Mouse (Mus musculus): ENCODE measurements at regions not wholly inside any gene's neighbourhood (a gene's known extent, or its start where the extent isn't known, plus 50 kb on each side); places are given as distances from the start of the nearest gene placed in this dataset.

DNA sequence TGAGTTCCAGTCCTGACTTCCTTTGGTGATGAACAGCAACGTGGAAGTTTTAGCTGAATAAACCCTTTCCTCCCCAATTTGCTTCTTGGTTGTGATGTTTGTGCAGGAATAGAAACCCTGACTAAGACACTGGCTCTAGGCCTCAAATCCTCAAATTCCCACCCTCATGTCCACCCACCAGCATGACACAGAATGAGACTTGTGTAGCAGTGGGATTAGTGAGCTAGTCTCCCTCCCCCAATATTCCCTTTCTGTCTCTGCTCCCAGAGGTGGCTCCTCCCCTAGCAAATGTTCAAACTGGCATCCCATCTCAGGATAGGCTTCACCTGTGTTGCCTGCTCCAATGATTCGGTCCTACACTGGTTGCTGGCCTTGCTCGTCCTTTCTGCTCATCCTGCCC lies 94.1 kb upstream of the Myocd start:
- peak overlapping the region; percentile 97 for H3K27ac ChIP-seq (replicated peaks)
- H3K4me2 ChIP-seq, result peak overlapping the region; percentile 60
- H3K4me3 ChIP-seq, result no peak overlapping the region
- WGBS, result 73% methylated on average over 3 of the region's 3 CpGs
- H3K36me3 ChIP-seq, result no peaks in the 10 kb centered on the region
- H3K9me3 ChIP-seq, result no peaks in the 10 kb centered on the region
- ATAC-seq (ENCODE audit: extremely low read depth, insufficient number of reproducible peaks, low FRiP score, low TSS enrichment), result no peak
- 0 out of 2 replicates have a peak overlapping the region, but pooled peaks have one; percentile 13 for H3K9ac ChIP-seq
- H3K4me1 ChIP-seq, result peaks cover 74% of the 10 kb centered on the region
- no peaks in the 10 kb centered on the region for H3K27me3 ChIP-seq (replicated peaks)

DNA sequence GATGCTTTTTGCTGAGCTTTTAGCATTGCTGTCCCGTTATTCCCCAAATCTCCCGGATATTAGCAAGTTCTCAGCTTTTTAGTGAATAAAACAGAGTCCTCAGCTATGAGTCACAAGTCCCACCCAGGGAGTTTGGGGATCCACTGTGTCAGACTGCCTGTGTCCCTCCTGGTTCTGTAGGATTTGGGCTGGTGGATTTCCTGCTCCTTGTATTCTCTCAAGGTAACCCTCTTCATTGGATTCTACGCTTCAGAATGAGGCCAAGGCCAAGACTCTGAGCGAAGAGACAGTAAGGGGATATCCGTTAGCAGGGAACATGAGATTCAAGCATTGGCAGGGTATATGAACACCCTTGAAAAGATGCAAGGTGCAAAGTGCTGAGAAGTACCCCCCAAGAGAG lies 90.9 kb upstream of the Myocd start:
- whole genome bisulfite sequencing, result 73% methylated on average over 5 of the region's 5 CpGs
- Histone ChIP-seq H3K27me3 (replicated peaks) (no peaks in the 10 kb centered on the region), H3K4me3 (no peak overlapping the region), H3K36me3 (no peaks in the 10 kb centered on the region), H3K9me3 (no peaks in the 10 kb centered on the region), H3K4me2 (no peak overlapping the region), H3K9ac (no peak overlapping the region), H3K27ac (replicated peaks) (no peak overlapping the region), H3K4me1 (peaks cover 46% of the 10 kb centered on the region)
- no peak for ATAC-seq (ENCODE audit: extremely low read depth, insufficient number of reproducible peaks, low FRiP score, low TSS enrichment)

DNA sequence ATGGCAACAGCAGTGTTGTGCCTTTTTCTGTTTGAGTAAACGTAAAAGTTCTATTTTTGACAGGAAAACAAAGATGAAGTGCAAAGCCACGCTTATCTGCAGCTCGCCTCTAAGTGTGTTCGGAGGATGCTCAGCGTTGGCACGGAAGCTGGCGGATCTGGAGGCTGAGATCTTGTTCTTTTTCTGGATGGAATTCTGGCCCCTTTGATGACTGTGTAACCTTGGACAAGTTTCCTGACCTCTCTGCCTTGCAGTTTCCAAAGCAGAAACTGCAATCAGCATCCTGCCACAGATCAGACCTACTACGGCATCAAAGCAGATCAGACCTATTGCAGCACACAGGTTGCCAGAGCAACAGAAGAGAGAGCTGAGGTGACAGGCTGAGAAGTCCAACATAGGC lies 89.1 kb upstream of the Myocd start:
- no peaks in the 10 kb centered on the region for H3K36me3 ChIP-seq
- no peaks in the 10 kb centered on the region for H3K27me3 ChIP-seq (replicated peaks)
- no peak for ATAC-seq (ENCODE audit: extremely low read depth, insufficient number of reproducible peaks, low FRiP score, low TSS enrichment)
- no peak overlapping the region for H3K4me3 ChIP-seq
- H3K27ac ChIP-seq (replicated peaks), result peak overlapping the region; percentile 20
- peak overlapping the region; percentile 37; the same call in 1 of the 2 replicates for H3K9ac ChIP-seq
- no peaks in the 10 kb centered on the region for H3K9me3 ChIP-seq
- WGBS, result 18% methylated on average over 8 of the region's 8 CpGs
- peak overlapping the region; percentile 30 for H3K4me2 ChIP-seq
- H3K4me1 ChIP-seq, result peaks cover 36% of the 10 kb centered on the region

DNA sequence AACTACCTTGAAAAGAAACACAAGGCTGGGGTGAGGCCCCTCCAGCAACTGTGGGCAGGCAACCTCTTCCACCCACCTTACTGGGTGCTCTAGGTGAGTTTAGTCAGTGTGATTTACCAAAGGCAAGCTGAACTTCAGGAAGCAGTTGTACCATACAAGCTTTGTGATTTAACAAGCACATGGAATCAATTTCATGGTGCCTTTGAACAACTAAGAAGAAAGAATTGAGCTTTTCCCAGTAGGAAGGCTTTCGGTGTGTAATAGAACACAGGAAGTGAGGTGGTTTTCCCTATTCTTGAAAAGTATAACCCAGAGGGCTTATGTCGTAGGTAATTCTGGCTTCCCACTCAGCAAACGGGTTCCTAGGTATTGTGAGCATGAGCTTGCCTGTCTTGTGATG lies 82.7 kb upstream of the Myocd start:
- H3K9me3 ChIP-seq, result no peaks in the 10 kb centered on the region
- no peak overlapping the region for H3K4me2 ChIP-seq
- WGBS, result 74% methylated on average over 3 of the region's 3 CpGs
- peaks cover 21% of the 10 kb centered on the region for H3K4me1 ChIP-seq
- no peaks in the 10 kb centered on the region for H3K36me3 ChIP-seq
- H3K4me3 ChIP-seq, result no peak overlapping the region
- no peak for ATAC-seq (ENCODE audit: extremely low read depth, insufficient number of reproducible peaks, low FRiP score, low TSS enrichment)
- no peak overlapping the region for H3K27ac ChIP-seq (replicated peaks)
- H3K9ac ChIP-seq, result no peak overlapping the region
- H3K27me3 ChIP-seq (replicated peaks), result no peaks in the 10 kb centered on the region

DNA sequence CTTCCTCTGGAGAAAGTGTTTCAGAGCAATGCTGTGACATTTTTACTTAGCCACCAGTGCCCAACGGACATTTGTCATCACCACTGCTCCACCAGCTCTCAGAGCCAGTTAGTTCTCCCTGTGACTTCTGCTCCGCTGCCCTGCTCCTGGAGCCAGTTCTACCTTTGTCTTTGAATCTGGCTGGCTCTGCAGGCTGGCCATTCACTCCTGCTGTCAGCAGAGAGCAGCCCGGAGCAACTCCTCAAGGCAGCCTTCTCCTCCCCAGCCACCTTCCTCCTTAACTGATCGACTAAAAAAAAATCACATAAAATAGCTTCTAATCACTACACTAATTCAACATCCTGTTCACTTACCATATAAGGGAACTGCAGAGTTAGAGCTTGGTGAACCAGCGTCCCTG lies 79.2 kb upstream of the Myocd start:
- no peak for ATAC-seq (ENCODE audit: extremely low read depth, insufficient number of reproducible peaks, low FRiP score, low TSS enrichment)

DNA sequence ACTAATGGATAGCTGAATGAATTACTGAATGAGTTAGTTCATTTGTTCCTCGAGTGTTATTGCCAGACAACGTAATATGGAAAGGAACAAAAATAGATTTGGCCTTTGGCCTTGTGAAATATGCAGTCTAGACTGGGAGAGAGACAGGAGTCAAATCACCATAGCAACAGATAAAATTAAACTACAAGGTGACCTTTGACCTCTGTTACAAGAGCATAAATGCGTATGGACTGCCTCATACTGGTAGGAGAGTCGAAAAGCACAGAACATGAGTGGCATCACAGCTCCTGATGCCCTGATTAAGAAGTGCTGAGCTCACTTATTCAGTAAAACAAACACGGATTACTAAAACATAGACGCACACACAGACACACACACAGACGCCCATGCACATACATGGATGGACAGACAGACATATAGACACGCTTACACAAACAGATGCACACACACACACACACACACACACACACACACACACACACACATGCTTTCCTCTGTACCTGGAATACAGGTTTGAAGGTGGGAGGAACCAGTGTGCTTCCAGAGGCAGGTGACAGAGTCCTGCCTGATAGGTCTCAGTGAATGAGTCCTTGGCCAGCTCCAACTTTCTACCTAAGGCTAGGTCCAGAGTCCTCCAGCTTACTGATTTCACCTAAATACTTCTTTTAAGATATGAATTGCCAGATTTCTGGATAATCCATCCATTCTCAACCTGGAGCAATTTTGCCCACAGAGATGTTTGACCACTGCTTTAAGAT lies 72.1 kb upstream of the Myocd start:
- no peak overlapping the region for H3K4me2 ChIP-seq
- 55% methylated on average over 8 of the region's 8 CpGs for WGBS
- ATAC-seq (ENCODE audit: extremely low read depth, insufficient number of reproducible peaks, low FRiP score, low TSS enrichment), result no peak

More for the DNA sequence above, 79.2 kb upstream of the Myocd start:
- peak overlapping the region; percentile 72 for H3K27ac ChIP-seq (replicated peaks)
- no peaks in the 10 kb centered on the region for H3K9me3 ChIP-seq
- 32% methylated on average over 5 of the region's 5 CpGs for WGBS
- H3K27me3 ChIP-seq (replicated peaks), result no peaks in the 10 kb centered on the region
- H3K9ac ChIP-seq, result peak overlapping the region; percentile 52
- no peak overlapping the region for H3K4me2 ChIP-seq
- H3K4me1 ChIP-seq, result peaks cover 21% of the 10 kb centered on the region
- no peaks in the 10 kb centered on the region for H3K36me3 ChIP-seq
- no peak overlapping the region for H3K4me3 ChIP-seq

DNA sequence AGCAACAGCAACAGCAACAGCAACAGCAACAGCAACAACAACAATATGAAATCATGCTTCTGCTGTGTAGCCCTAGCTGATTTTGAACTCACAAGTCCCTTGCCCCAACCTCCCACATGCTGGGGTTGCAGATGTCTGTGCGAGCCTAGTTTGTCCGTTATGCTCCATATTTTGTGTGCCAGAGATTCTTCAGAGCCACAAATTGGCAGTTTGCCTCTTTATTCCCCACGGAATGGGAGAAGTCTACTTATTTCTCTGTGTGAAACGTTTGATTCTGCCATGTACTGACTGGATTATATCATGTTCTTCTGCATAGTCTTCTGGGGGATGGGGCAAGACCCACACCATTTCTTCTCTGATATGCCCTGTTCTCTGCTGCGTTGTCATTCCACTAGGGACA lies 64.5 kb upstream of the Myocd start:
- Histone ChIP-seq H3K4me2 (no peak overlapping the region), H3K4me3 (no peak overlapping the region), H3K4me1 (peaks cover 35% of the 10 kb centered on the region), H3K9me3 (no peaks in the 10 kb centered on the region), H3K36me3 (no peaks in the 10 kb centered on the region), H3K27me3 (replicated peaks) (no peaks in the 10 kb centered on the region), H3K27ac (replicated peaks) (no peak overlapping the region), H3K9ac (no peak overlapping the region)
- ATAC-seq (ENCODE audit: extremely low read depth, insufficient number of reproducible peaks, low FRiP score, low TSS enrichment), result no peak
- 62% methylated on average over 5 of the region's 5 CpGs for WGBS

More for the DNA sequence above, 72.1 kb upstream of the Myocd start:
- no peaks in the 10 kb centered on the region for H3K9me3 ChIP-seq
- no peaks in the 10 kb centered on the region for H3K27me3 ChIP-seq (replicated peaks)
- H3K4me3 ChIP-seq, result no peak overlapping the region
- no peaks in the 10 kb centered on the region for H3K36me3 ChIP-seq
- peaks cover 50% of the 10 kb centered on the region for H3K4me1 ChIP-seq
- no peak overlapping the region for H3K9ac ChIP-seq
- no peak overlapping the region for H3K27ac ChIP-seq (replicated peaks)

DNA sequence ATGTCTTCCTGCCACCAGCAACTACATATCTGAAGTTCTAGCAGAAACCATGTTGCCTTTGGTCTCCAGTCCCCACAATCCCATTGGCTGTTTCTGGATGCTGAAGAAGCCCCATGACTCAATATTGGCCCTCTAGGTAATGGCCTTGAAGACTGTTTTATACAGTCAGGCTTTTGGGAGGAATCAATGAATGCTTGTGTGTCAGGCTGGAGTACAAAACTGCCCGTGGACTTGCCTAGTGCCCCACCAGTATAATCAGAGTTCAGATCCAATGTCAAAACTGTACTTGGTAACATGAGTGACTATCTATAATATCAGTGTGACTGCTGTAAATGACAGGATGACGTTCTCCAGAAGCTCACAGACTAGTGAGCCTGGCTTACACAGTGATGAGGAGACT lies 63.3 kb upstream of the Myocd start:
- H3K9me3 ChIP-seq, result no peaks in the 10 kb centered on the region
- no peaks in the 10 kb centered on the region for H3K27me3 ChIP-seq (replicated peaks)
- no peaks in the 10 kb centered on the region for H3K36me3 ChIP-seq
- no peak overlapping the region for H3K4me3 ChIP-seq
- H3K4me2 ChIP-seq, result no peak overlapping the region
- ATAC-seq (ENCODE audit: extremely low read depth, insufficient number of reproducible peaks, low FRiP score, low TSS enrichment), result no peak
- 45% methylated on average over 2 of the region's 2 CpGs for WGBS
- H3K4me1 ChIP-seq, result peaks cover 26% of the 10 kb centered on the region
- H3K27ac ChIP-seq (replicated peaks), result no peak overlapping the region
- no peak overlapping the region for H3K9ac ChIP-seq

DNA sequence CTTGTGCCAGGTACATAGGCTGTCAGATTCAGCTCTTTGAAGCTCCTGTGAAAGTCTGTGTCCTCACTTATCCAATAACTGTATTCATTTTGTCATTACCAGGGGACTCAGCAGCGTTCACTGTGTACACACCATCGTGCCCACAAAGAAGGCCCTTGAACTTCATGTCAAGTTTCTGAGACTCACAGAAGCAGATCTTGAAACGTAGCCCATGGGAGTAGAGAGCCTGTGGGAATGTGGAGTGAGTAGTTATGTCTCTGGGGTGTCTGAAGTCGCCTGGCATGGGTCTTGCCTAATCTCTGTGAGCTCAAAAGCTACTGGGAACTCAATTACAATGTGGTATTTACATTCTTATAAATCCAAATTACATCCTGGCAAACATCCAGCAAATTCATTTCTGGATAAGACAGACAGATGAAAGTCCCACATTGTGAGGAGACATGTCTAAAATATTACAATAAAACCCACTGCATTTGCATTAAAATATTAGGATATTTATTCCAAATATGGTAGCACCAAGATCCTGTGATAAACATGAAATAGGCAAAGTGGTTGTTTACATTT lies 53.2 kb upstream of the Myocd start:
- Histone ChIP-seq H3K36me3 (0 out of 2 replicates have a peak, but pooled peaks cover 3% of the 10 kb centered on the region), H3K9me3 (no peaks in the 10 kb centered on the region), H3K27ac (replicated peaks) (peak overlapping the region; percentile 40; the same call in 1 of the 2 replicates), H3K4me3 (no peak overlapping the region), H3K27me3 (replicated peaks) (no peaks in the 10 kb centered on the region), H3K4me2 (no peak overlapping the region), H3K4me1 (peaks cover 50% of the 10 kb centered on the region), H3K9ac (no peak overlapping the region)
- 46% methylated on average over 4 of the region's 4 CpGs for WGBS
- no peak for ATAC-seq (ENCODE audit: extremely low read depth, insufficient number of reproducible peaks, low FRiP score, low TSS enrichment)
